Mouse (Mus musculus) hindbrain, embryonic 16.5 days (tissue): ENCODE measurements around the gene Coro2b. TPM values are rescaled to one million over a fixed set of nuclear protein-coding genes. Genes with fewer than 3 reads are reported as not detected.

ENCODE experiments used
- ATAC-seq: fragments of 200-750 bp; cut with Nextera tagmentation; 2 replicates; pipeline ENCODE4 v1.8.0; 2017; ENCODE audit warnings: moderate TSS enrichment, moderate library complexity
- H3K27ac ChIP-seq: fragments of 300-500 bp; sonication (generic); 2 replicates; pipeline ENCODE4 v1.5.1; 2014; ENCODE audit warnings: low read depth, mild to moderate bottlenecking, control low read depth, low read length, moderate library complexity
- H3K27me3 ChIP-seq: fragments of 300-500 bp; sonication (generic); replicated peaks from 2 replicates; pipeline ENCODE4 v1.6.1; 2014; ENCODE audit warnings: low read length; ENCODE audit not compliant: control insufficient read depth, insufficient read depth
- H3K36me3 ChIP-seq: fragments of 300-500 bp; sonication (generic); 2 replicates; pipeline ENCODE4 v1.6.1; 2014; ENCODE audit warnings: mild to moderate bottlenecking, low read length, moderate library complexity, mixed read lengths; ENCODE audit not compliant: control insufficient read depth, insufficient read depth
- H3K4me1 ChIP-seq: fragments of 300-500 bp; sonication (generic); 2 replicates; pipeline ENCODE4 v1.6.1; 2014; ENCODE audit warnings: low read depth, low read length; ENCODE audit not compliant: control insufficient read depth, insufficient read depth
- H3K4me2 ChIP-seq: fragments of 300-500 bp; sonication (generic); 2 replicates; pipeline ENCODE4 v1.6.1; 2014; ENCODE audit warnings: mild to moderate bottlenecking, low read length, control low read depth, moderate library complexity
- H3K4me3 ChIP-seq: fragments of 300-500 bp; sonication (generic); 2 replicates; pipeline ENCODE4 v1.5.1; 2014; ENCODE audit warnings: mild to moderate bottlenecking, low read length, control low read depth, moderate library complexity
- H3K9ac ChIP-seq: fragments of 300-500 bp; sonication (generic); 2 replicates; pipeline ENCODE4 v1.6.1; 2014; ENCODE audit warnings: low read depth, mild to moderate bottlenecking, control low read depth, low read length, moderate library complexity
- H3K9me3 ChIP-seq: fragments of 300-500 bp; sonication (generic); 2 replicates; pipeline ENCODE4 v1.6.1; 2014; ENCODE audit warnings: mild to moderate bottlenecking, low read length, moderate library complexity; ENCODE audit not compliant: control insufficient read depth
- WGBS: fragments of 180-500 bp; shearing (Covaris S2); extraction: QIAGEN DNeasy Blood & Tissue Kit; methylation state at CpG from one replicate; pipeline ENCODE4 v1.1.7; 2014; 5-methylcytosine and 5-hydroxymethylcytosine counted together
- polyA plus RNA-seq: library from polyadenylated mRNA; unstranded; fragments of >200 nt; fragmentation: Nextera tagmentation; extraction: Ambion mirVana; gene quantifications from 2 replicates; pipeline ENCODE4 v1.2.1, GENCODE M21; 2015

The Coro2b gene
- polyA plus RNA-seq, 1 experiment from 2014 or later: 37.5 TPM

DNA sequence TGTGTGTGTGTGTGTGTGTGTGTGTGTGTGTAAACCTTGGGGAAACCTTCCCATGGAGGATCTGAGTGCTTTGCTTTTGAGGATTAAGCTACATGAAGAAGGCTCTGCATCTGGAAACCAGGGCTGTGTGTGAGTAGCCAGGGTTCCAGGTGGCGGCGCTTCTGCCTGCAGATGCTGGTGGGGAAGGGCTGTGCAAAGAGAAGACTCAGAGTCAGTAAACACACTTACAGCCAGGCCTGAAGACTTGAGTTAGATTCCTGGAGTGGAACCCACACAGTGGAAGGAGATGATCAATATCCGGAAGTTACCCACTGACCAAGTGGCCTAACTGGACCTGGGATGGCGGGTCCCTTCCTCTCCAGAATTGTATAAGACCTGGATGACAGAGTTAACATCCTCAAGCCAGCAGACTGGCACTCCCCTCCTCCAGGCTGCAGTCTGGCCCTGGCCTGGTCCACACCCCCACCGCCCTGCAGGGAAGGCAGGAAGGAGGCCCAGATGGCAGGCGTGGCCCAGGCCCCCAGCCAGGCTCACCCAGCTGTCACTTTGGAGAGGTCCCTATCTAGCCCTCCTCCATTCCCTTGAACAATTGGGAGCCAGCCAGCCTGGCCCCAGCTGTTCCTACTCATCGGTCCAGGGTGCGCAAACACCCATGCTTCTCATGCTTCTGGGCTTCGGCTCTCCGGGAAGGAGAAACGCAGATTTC, 59.9 kb downstream of the Coro2b start:
- WGBS: 34% methylated on average over 10 of the region's 11 CpGs
- Histone ChIP-seq H3K36me3 (no peaks in the 10 kb centered on the region), H3K9ac (peak overlapping the region; percentile 29; the same call in 1 of the 2 replicates), H3K4me2 (no peak overlapping the region), H3K4me3 (no peak overlapping the region), H3K4me1 (peaks cover 27% of the 10 kb centered on the region), H3K27me3 (no peaks in the 10 kb centered on the region), H3K9me3 (no peaks in the 10 kb centered on the region), H3K27ac (peak overlapping the region; percentile 71)
- peak; percentile 80 for ATAC-seq

DNA sequence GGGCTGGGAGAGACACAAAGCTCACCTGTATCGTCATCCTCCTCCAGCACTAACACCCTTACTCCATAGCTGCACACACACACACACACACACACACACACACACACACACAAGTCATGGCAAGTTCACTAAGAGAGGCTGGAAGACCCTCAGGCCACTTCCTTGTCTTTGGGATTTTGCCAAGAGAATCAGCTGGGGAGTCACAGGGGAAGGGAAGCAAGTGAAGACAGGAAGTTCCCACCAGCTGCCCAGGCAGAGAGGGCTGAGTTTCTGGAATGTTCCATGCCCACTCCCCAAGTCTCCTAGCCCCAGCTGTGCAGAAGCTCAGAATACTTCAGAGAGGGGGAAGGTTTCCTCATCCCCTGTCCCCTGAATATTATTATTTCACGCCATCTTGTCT, 62.6 kb downstream of the Coro2b start:
- H3K4me3 ChIP-seq: no peak overlapping the region
- no peak for ATAC-seq

DNA sequence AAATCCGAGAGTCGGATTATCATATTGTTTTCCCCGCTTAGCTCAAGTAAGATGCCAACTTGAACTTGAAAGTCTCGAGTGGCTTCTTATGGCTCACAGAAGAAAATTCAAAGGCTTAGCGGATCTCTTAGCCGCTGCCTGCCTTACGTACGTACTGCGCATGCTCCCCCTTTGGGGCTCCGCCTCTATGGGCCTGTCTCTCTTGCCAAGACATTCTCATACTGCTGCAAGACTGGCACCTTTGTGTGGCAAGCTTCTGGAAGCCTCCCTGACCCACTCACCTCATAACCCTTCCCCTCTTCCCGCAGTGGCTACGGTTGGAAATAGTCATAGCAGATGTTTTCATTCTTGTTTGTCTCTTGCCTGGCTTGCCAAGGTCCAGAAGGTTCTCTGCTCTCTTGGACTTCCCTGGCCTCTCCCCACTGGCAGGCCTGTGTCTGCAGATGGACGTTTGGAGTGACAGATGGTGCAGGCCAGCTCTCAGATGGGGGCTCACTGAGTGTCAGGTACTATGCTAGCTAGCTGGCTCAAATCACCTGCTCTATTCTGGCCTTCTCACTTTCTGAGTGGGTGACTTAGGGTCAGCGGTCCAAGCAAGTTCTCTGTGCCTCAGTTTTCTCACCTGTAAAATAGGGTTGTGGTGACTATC, 65.2 kb downstream of the Coro2b start:
- ATAC-seq: no peak
- H3K4me3 ChIP-seq: no peak overlapping the region
- WGBS: 83% methylated on average over 14 of the region's 14 CpGs
- H3K36me3 ChIP-seq: no peaks in the 10 kb centered on the region
- H3K4me1 ChIP-seq: peaks cover 18% of the 10 kb centered on the region
- H3K9ac ChIP-seq: no peak overlapping the region; the same call in 1 of the 2 replicates
- H3K9me3 ChIP-seq: no peaks in the 10 kb centered on the region
- no peaks in the 10 kb centered on the region for H3K27me3 ChIP-seq
- no peak overlapping the region for H3K4me2 ChIP-seq
- H3K27ac ChIP-seq: peak overlapping the region; percentile 12; the same call in 1 of the 2 replicates

More for the DNA sequence above, 62.6 kb downstream of the Coro2b start:
- H3K9me3 ChIP-seq: no peaks in the 10 kb centered on the region
- no peaks in the 10 kb centered on the region for H3K36me3 ChIP-seq
- H3K9ac ChIP-seq: no peak overlapping the region
- H3K4me1 ChIP-seq: peaks cover 15% of the 10 kb centered on the region
- 76% methylated on average over 2 of the region's 2 CpGs for WGBS
- H3K27ac ChIP-seq: no peak overlapping the region
- H3K4me2 ChIP-seq: no peak overlapping the region
- no peaks in the 10 kb centered on the region for H3K27me3 ChIP-seq

DNA sequence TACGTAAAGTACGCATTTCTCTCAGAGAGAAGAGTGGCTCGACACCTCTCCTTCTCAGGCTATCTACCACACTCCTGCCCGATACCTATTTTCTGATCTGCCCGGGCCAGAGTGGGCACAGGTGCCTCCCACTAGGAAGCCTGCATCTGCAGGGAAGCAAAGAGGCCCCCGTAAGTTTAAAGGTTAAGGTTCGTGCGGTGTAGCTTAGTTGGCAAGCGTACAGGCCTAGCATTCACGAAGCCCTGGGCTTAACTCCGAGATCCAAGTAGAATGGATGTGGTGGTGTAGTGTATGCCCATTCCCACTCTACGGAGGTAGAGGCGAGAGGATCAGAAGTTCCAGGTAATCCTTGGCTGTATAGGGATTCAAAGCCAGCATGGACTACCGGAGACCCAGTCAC, 65.8 kb downstream of the Coro2b start:
- Histone ChIP-seq H3K36me3 (no peaks in the 10 kb centered on the region), H3K4me2 (no peak overlapping the region), H3K27ac (no peak overlapping the region), H3K9me3 (no peaks in the 10 kb centered on the region), H3K4me3 (no peak overlapping the region), H3K4me1 (peaks cover 18% of the 10 kb centered on the region), H3K9ac (no peak overlapping the region), H3K27me3 (no peaks in the 10 kb centered on the region)
- 90% methylated on average over 14 of the region's 14 CpGs for WGBS
- ATAC-seq: no peak

DNA sequence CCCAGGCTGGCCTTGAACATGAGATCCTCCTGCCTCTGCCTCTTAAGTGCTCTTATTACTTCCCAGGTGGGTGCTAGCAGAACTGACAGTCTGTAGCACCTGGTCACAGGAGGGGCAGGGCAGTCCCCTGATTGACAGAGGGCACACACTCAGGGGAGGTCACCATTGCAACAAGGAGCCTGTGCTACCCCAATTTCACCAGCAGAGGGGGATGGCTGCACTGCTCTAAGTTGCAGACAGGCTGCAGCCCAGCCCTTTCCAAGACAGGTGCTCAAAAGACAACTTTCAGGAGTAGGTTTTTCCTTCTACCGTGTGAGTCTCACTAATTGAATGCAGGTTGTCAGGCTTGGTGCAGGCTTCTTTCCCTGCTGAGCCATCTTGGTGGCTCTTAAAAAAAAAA, 66.4 kb downstream of the Coro2b start:
- 5% methylated on average over 1 of the region's 1 CpGs for WGBS
- no peaks in the 10 kb centered on the region for H3K27me3 ChIP-seq
- peak overlapping the region; percentile 55 for H3K27ac ChIP-seq
- no peak overlapping the region for H3K4me3 ChIP-seq
- peaks cover 18% of the 10 kb centered on the region for H3K4me1 ChIP-seq
- no peaks in the 10 kb centered on the region for H3K36me3 ChIP-seq
- H3K9me3 ChIP-seq: no peaks in the 10 kb centered on the region
- peak; percentile 67 for ATAC-seq
- H3K4me2 ChIP-seq: no peak overlapping the region
- H3K9ac ChIP-seq: no peak overlapping the region

DNA sequence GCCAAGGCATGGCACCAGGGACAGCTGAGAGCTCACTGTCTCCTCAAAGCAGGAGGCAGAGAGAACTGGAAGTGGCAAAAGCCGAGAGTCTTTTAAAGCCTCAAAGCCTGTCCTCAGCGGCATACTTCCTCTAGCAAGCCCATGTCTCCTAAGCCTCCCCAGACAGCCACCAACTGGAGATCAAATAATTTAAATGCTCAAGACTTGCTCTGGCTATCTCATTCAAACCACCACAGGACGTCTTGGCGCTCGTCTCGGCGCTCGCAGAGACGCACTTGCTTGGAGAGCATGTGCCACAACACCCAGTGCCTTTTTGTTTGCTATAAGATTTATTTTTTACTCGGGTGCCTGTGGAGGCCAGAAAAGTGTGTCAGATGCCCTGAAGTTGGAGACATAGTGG, 67.1 kb downstream of the Coro2b start:
- Histone ChIP-seq H3K9ac (0 out of 2 replicates have a peak overlapping the region, but pooled peaks have one; percentile 22), H3K36me3 (no peaks in the 10 kb centered on the region), H3K4me2 (no peak overlapping the region), H3K4me3 (no peak overlapping the region), H3K4me1 (peaks cover 18% of the 10 kb centered on the region), H3K9me3 (no peaks in the 10 kb centered on the region), H3K27me3 (no peaks in the 10 kb centered on the region), H3K27ac (peak overlapping the region; percentile 55)
- no peak for ATAC-seq
- 61% methylated on average over 10 of the region's 10 CpGs for WGBS

DNA sequence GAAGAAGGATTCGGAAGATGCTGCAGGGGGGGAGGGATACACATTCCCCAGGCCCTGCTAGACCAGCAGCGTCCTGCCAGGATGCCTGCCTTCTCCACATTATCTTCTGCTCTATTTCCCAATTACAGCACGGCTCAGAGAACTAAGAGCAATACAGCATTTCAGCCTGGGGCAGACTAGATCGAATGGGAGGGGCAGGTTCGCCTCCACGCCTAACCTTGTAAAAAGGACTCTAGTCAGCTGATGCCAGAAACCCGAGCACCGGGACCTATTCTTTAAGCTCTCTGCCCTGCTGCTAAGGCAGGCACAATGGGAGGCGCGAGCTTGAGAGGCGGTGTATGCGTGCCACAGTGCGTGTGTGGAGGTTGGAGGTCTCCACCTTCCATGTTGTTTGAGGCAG, 67.7 kb downstream of the Coro2b start:
- no peak overlapping the region for H3K4me3 ChIP-seq
- no peaks in the 10 kb centered on the region for H3K9me3 ChIP-seq
- H3K27me3 ChIP-seq: no peaks in the 10 kb centered on the region
- peak; percentile 68 for ATAC-seq
- WGBS: 18% methylated on average over 13 of the region's 13 CpGs
- H3K9ac ChIP-seq: no peak overlapping the region
- peaks cover 18% of the 10 kb centered on the region for H3K4me1 ChIP-seq
- peak overlapping the region; percentile 55 for H3K27ac ChIP-seq
- no peak overlapping the region for H3K4me2 ChIP-seq
- H3K36me3 ChIP-seq: no peaks in the 10 kb centered on the region

DNA sequence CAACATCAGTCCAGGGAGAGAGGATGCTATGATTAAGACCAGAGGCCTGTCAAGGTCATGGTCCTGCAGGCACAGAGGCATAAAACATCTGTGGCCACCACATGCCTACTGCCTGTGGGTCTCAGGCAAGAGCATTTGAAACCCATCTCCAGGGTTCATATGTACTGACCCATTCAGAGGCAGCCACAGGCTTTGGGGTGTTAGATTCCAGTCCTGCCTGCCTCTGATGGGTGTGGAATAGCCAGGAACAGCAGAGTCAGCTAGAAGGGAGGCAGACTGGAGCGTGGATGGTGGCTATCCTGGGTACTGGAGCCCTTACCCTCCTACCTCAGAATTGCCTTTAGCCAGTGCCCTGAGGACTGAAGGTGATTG, 69.4 kb downstream of the Coro2b start:
- peak overlapping the region; percentile 18 for H3K27ac ChIP-seq
- H3K9ac ChIP-seq: peak overlapping the region; percentile 10; the same call in 1 of the 2 replicates
- no peaks in the 10 kb centered on the region for H3K36me3 ChIP-seq
- H3K4me3 ChIP-seq: no peak overlapping the region
- no peaks in the 10 kb centered on the region for H3K9me3 ChIP-seq
- 76% methylated on average over 1 of the region's 1 CpGs for WGBS
- H3K4me2 ChIP-seq: no peak overlapping the region
- H3K4me1 ChIP-seq: peaks cover 18% of the 10 kb centered on the region
- H3K27me3 ChIP-seq: no peaks in the 10 kb centered on the region
- ATAC-seq: no peak

DNA sequence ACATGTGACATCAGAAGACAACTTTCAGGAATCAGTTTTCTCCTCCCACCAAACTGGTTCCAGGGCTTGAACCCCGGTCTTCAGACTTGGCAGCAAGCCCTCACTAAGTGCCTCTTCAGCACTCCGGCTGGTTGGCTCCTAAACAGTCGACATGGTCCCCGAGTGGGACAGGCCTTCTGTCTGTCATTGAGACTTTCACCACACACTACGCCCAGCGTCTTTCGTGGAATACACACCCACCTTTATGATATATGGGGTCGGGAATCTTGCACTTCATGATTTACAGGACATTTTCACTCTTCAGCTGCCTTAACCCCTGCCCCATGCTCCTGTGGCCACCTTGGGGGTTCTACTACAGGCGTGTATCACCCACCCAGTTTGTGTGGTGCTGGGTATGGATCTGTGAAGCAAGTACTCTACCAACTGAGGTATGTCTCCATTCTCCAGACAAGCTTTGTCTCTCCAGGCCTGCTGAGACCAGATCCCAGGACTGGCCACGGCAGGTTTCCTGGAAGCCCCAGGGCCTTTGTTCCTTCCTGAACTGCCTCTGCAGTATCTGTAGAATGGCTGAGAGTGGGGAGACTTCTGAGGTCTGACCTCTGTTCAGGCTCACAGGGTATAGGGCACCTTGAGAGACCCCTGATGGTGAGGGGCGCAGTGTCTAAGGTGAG, 70.0 kb downstream of the Coro2b start:
- Histone ChIP-seq H3K36me3 (no peaks in the 10 kb centered on the region), H3K9ac (peak overlapping the region; percentile 10; the same call in 1 of the 2 replicates), H3K4me2 (no peak overlapping the region), H3K27me3 (no peaks in the 10 kb centered on the region), H3K4me3 (no peak overlapping the region), H3K9me3 (no peaks in the 10 kb centered on the region), H3K4me1 (peaks cover 18% of the 10 kb centered on the region), H3K27ac (peak overlapping the region; percentile 18)
- WGBS: 82% methylated on average over 11 of the region's 11 CpGs
- no peak for ATAC-seq
